Mouse (Mus musculus) thymus, adult 2 months (tissue): Measurements from ENCODE around the gene Wee2. TPM values are rescaled to one million over a fixed set of nuclear protein-coding genes. Genes with fewer than 3 reads are reported as not detected.

ENCODE experiments used
- DNase-seq: peaks from one replicate; pipeline ENCODE4 v3.0.0; 2021
- H3K27ac ChIP-seq: fragments of 200-500 bp; 2 replicates; pipeline ENCODE4 v1.5.1; 2012; ENCODE audit warnings: low read length, control low read depth; ENCODE audit not compliant: control insufficient read depth, insufficient read depth
- H3K27me3 ChIP-seq: fragments of 200-500 bp; 2 replicates; pipeline ENCODE4 v1.6.1; 2012; ENCODE audit warnings: mild to moderate bottlenecking, low read length, moderate library complexity, mixed read lengths; ENCODE audit not compliant: control insufficient read depth, insufficient read depth
- H3K36me3 ChIP-seq: fragments of 200-500 bp; 2 replicates; pipeline ENCODE4 v1.6.1; 2012; ENCODE audit warnings: mild to moderate bottlenecking, low read length, moderate library complexity; ENCODE audit not compliant: control insufficient read depth, insufficient read depth
- H3K4me1 ChIP-seq: fragments of 200-500 bp; replicated peaks from 2 replicates; pipeline ENCODE4 v1.6.1; 2012; ENCODE audit warnings: low read length; ENCODE audit not compliant: control insufficient read depth, insufficient read depth
- H3K4me3 ChIP-seq: fragments of 200-500 bp; 2 replicates; pipeline ENCODE4 v1.5.1; 2012; ENCODE audit warnings: mild to moderate bottlenecking, low read length, control low read depth, moderate library complexity; ENCODE audit not compliant: control insufficient read depth, insufficient read depth
- CTCF ChIP-seq: fragments of 200-500 bp; IDR thresholded peaks from 2 replicates; pipeline ENCODE4 v1.5.1; 2012; ENCODE audit warnings: mild to moderate bottlenecking, control low read depth, low read length, moderate library complexity, borderline replicate concordance; ENCODE audit not compliant: control insufficient read depth, poor library complexity, insufficient read depth; ENCODE audit errors: extremely low read depth
- POLR2A ChIP-seq: fragments of 200-500 bp; IDR thresholded peaks from 2 replicates; pipeline ENCODE4 v1.6.1; 2012; ENCODE audit warnings: mild to moderate bottlenecking, low read length, control low read depth, moderate library complexity; ENCODE audit not compliant: control insufficient read depth, poor library complexity, insufficient read depth; ENCODE audit errors: extremely low read depth
- WGBS: fragments of 180-500 bp; shearing (Covaris S2); methylation state at CpG from one replicate; pipeline ENCODE4 v1.1.7; 2018; 5-methylcytosine and 5-hydroxymethylcytosine counted together
- polyA plus RNA-seq: library from polyadenylated mRNA; depleted of rRNA; stranded (reverse); fragments of >200 nt; gene quantifications from 2 replicates; pipeline ENCODE4 v1.2.3, GENCODE M21; 2012

The Wee2 gene
- polyA plus RNA-seq, 1 experiment, result 0.04 TPM

- Histone ChIP-seq H3K4me1 (peaks cover 12% of the 10 kb centered on the region), H3K4me3 (no peak overlapping the region), H3K27me3 (no peaks in the 10 kb centered on the region), H3K27ac (no peak overlapping the region), H3K36me3 (no peaks in the 10 kb centered on the region)
- TF ChIP-seq POLR2A, result no peak
- TF ChIP-seq CTCF, result no peak
- no peak for DNase-seq
- 90% methylated on average over 17 of the region's 17 CpGs for WGBS
Observed at GRCm38 (mm10) chr6:40432346-40433275, 6.3 kb upstream of the Wee2 start.

GRCm38 (mm10) chr6:40434697-40435096 is 4.2 kb upstream of the Wee2 start:
- no peaks in the 10 kb centered on the region for H3K36me3 ChIP-seq
- DNase-seq, result no peak
- WGBS, result 53% methylated on average over 7 of the region's 7 CpGs

GRCm38 (mm10) chr6:40435151-40436046 is 3.5 kb upstream of the Wee2 start:
- no peaks in the 10 kb centered on the region for H3K36me3 ChIP-seq
- peak overlapping the region; percentile 89 for H3K4me3 ChIP-seq
- DNase-seq, result peak; percentile 75
- 1% methylated on average over 71 of the region's 72 CpGs for WGBS
- peaks cover 14% of the 10 kb centered on the region for H3K4me1 ChIP-seq
- H3K27me3 ChIP-seq, result no peaks in the 10 kb centered on the region
- TF ChIP-seq POLR2A (no peak), CTCF (0 out of 2 replicates have a peak, but pooled peaks have one; percentile 27)
- H3K27ac ChIP-seq, result no peak overlapping the region

More at GRCm38 (mm10) chr6:40434697-40435096, 4.2 kb upstream of the Wee2 start:
- Histone ChIP-seq H3K4me3 (peak overlapping the region; percentile 89), H3K27me3 (no peaks in the 10 kb centered on the region), H3K27ac (no peak overlapping the region), H3K4me1 (peaks cover 12% of the 10 kb centered on the region)
- no peak for TF ChIP-seq CTCF
- TF ChIP-seq POLR2A, result no peak

- peak; percentile 86 for DNase-seq
- no peak within 1 kb of the TSS for H3K27ac ChIP-seq
- WGBS, result 2% methylated on average over 38 of the region's 38 CpGs
Observed at GRCm38 (mm10) chr6:40436047-40436483, 2.8 kb upstream of the Wee2 start, which contains the start of gene E330009J07Rik. Gene E330009J07Rik (minus strand): TSS chr6:40436135.

GRCm38 (mm10) chr6:40439731-40440130 is 843 bp downstream of the Wee2 start:
- TF ChIP-seq POLR2A (no peak), CTCF (no peak)
- peak; percentile 35 for DNase-seq

More at GRCm38 (mm10) chr6:40436047-40436483, 2.8 kb upstream of the Wee2 start, which contains the start of gene E330009J07Rik:
- no peaks in the 10 kb centered on the region for H3K27me3 ChIP-seq
- peaks cover 14% of the 10 kb centered on the region for H3K4me1 ChIP-seq
- H3K36me3 ChIP-seq, result no peaks in the 10 kb centered on the region
- peak within 1 kb of the TSS; percentile 89 for H3K4me3 ChIP-seq
- TF ChIP-seq POLR2A, result peak; percentile 83
- peak; percentile 42; the same call in 1 of the 2 replicates for TF ChIP-seq CTCF

GRCm38 (mm10) chr6:40441276-40441675 is 2.4 kb downstream of the Wee2 start:
- Histone ChIP-seq H3K27ac (no peak overlapping the region), H3K4me1 (peaks cover 2% of the 10 kb centered on the region), H3K4me3 (no peak overlapping the region), H3K27me3 (no peaks in the 10 kb centered on the region), H3K36me3 (no peaks in the 10 kb centered on the region)
- WGBS, result 84% methylated on average over 3 of the region's 3 CpGs
- DNase-seq, result no peak
- TF ChIP-seq CTCF (no peak), POLR2A (no peak)

More at GRCm38 (mm10) chr6:40439731-40440130, 843 bp downstream of the Wee2 start:
- Histone ChIP-seq H3K4me3 (no peak overlapping the region), H3K27ac (no peak overlapping the region), H3K36me3 (no peaks in the 10 kb centered on the region), H3K4me1 (peaks cover 10% of the 10 kb centered on the region), H3K27me3 (no peaks in the 10 kb centered on the region)
- WGBS, result 25% methylated on average over 12 of the region's 12 CpGs
